Mouse (Mus musculus): ENCODE measurements around the gene Pdlim5. TPM values are rescaled to one million over a fixed set of nuclear protein-coding genes. Genes with fewer than 3 reads are reported as not detected.

The Pdlim5 gene
- total RNA-seq, 2 experiments from 2014 or later: 634 to 793 TPM

- intact Hi-C loops (cut with DNase I): no loop called here
- DNase-seq: no peak
Observed at GRCm38 (mm10) chr3:142343786-142344185, 51.7 kb downstream of the Pdlim5 start.

- DNase-seq: no peak
- intact Hi-C loops (cut with DNase I): no loop called here
Observed at GRCm38 (mm10) chr3:142340701-142341100, 54.8 kb downstream of the Pdlim5 start.

- intact Hi-C loops (cut with DNase I): no loop called here
- no peak for DNase-seq
Observed at GRCm38 (mm10) chr3:142339440-142340251, 55.9 kb downstream of the Pdlim5 start.

GRCm38 (mm10) chr3:142338058-142338457 lies 57.4 kb downstream of the Pdlim5 start:
- intact Hi-C loops (cut with DNase I): no loop called here
- no peak for DNase-seq

GRCm38 (mm10) chr3:142334496-142334895 lies 61.0 kb downstream of the Pdlim5 start:
- DNase-seq: no peak
- intact Hi-C loops (cut with DNase I): no loop called here

GRCm38 (mm10) chr3:142333458-142333857 lies 62.0 kb downstream of the Pdlim5 start:
- intact Hi-C loops (cut with DNase I): no loop called here
- DNase-seq: no peak

GRCm38 (mm10) chr3:142332716-142333115 lies 62.8 kb downstream of the Pdlim5 start:
- DNase-seq: no peak
- intact Hi-C loops (cut with DNase I): no loop called here

GRCm38 (mm10) chr3:142331872-142332554 lies 63.5 kb downstream of the Pdlim5 start:
- DNase-seq: no peak
- intact Hi-C loops (cut with DNase I): no loop called here

- intact Hi-C loops (cut with DNase I): no loop called here
- no peak for DNase-seq
Observed at GRCm38 (mm10) chr3:142330425-142330824, 65.1 kb downstream of the Pdlim5 start.

- intact Hi-C loops (cut with DNase I): no loop called here
- no peak for DNase-seq
Observed at GRCm38 (mm10) chr3:142323592-142323991, 71.9 kb downstream of the Pdlim5 start.

GRCm38 (mm10) chr3:142321930-142322329 lies 73.6 kb downstream of the Pdlim5 start:
- intact Hi-C loops (cut with DNase I): no loop called here
- DNase-seq: peak; percentile 71 to 82

- intact Hi-C loops (cut with DNase I): no loop called here
Observed at GRCm38 (mm10) chr3:142318147-142318546, 77.3 kb downstream of the Pdlim5 start.

GRCm38 (mm10) chr3:142316138-142316740 lies 79.3 kb downstream of the Pdlim5 start:
- DNase-seq: no peak
- intact Hi-C loops (cut with DNase I): no loop called here

More at GRCm38 (mm10) chr3:142318147-142318546, 77.3 kb downstream of the Pdlim5 start:
- peak; percentile 73 to 79 for DNase-seq

- intact Hi-C loops (cut with DNase I): no loop called here
- DNase-seq: peak in 1 of 2 experiments; percentile 29
Observed at GRCm38 (mm10) chr3:142311075-142311474, 84.4 kb downstream of the Pdlim5 start.

- intact Hi-C loops (cut with DNase I): no loop called here
- no peak for DNase-seq
Observed at GRCm38 (mm10) chr3:142310446-142310845, 85.0 kb downstream of the Pdlim5 start.

- no peak for DNase-seq
- intact Hi-C loops (cut with DNase I): loop anchor here (1.0 to 10.0 kb wide), 4 partner anchors 100 to 410 kb away; partner anchors contain the start of genes Kyat3 and Pdlim5
Observed at GRCm38 (mm10) chr3:142295287-142295676, 100.2 kb downstream of the Pdlim5 start.

GRCm38 (mm10) chr3:142294616-142295286 lies 100.7 kb downstream of the Pdlim5 start:
- no peak for DNase-seq

GRCm38 (mm10) chr3:142293561-142293960 lies 101.9 kb downstream of the Pdlim5 start:
- no peak for DNase-seq
- intact Hi-C loops (cut with DNase I): loop anchor here (10.0 kb wide), 1 partner anchor 411 kb away; the partner anchor contains the start of gene Kyat3

More at GRCm38 (mm10) chr3:142294616-142295286, 100.7 kb downstream of the Pdlim5 start:
- intact Hi-C loops (cut with DNase I): loop anchor here (1.0 to 10.0 kb wide), 4 partner anchors 100 to 410 kb away; partner anchors contain the start of genes Kyat3 and Pdlim5

GRCm38 (mm10) chr3:142282706-142283105 lies 112.8 kb downstream of the Pdlim5 start:
- peak; percentile 50 to 55 for DNase-seq
- intact Hi-C loops (cut with DNase I): loop anchor here (2.0 to 10.0 kb wide), 2 partner anchors 192 to 342 kb away; partner anchors contain the start of gene Gbp2

- intact Hi-C loops (cut with DNase I): loop anchor here (2.0 to 10.0 kb wide), 2 partner anchors 193 to 343 kb away; partner anchors contain the start of gene Gbp2
- DNase-seq: no peak
Observed at GRCm38 (mm10) chr3:142281656-142282055, 113.8 kb downstream of the Pdlim5 start.

Measured in heart, postnatal 36 days (tissue).